Mouse (Mus musculus): ENCODE results near the gene Pip5k1b.

Pip5k1b gene

GRCm38 (mm10) chr19:24518384-24518783 lies 37.3 kb downstream of the Pip5k1b start:
- DNase-seq (ENCODE audit: low read depth, low spot score) = no peak

- DNase-seq (ENCODE audit: low read depth, low spot score) = no peak
These were observed 38.6 kb downstream of the Pip5k1b start for GRCm38 (mm10) chr19:24517057-24517456.

GRCm38 (mm10) chr19:24515941-24516340 lies 39.7 kb downstream of the Pip5k1b start:
- DNase-seq (ENCODE audit: low read depth, low spot score) = no peak

GRCm38 (mm10) chr19:24514661-24515642 lies 40.7 kb downstream of the Pip5k1b start:
- no peak for DNase-seq (ENCODE audit: low read depth, low spot score)

- no peak for DNase-seq (ENCODE audit: low read depth, low spot score)
These were observed 42.4 kb downstream of the Pip5k1b start for GRCm38 (mm10) chr19:24513105-24513843.

- no peak for DNase-seq (ENCODE audit: low read depth, low spot score)
These were observed 43.7 kb downstream of the Pip5k1b start for GRCm38 (mm10) chr19:24511939-24512338.

GRCm38 (mm10) chr19:24509391-24509790 lies 46.3 kb downstream of the Pip5k1b start:
- DNase-seq (ENCODE audit: low read depth, low spot score) = no peak

- DNase-seq (ENCODE audit: low read depth, low spot score) = no peak
These were observed 47.4 kb downstream of the Pip5k1b start for GRCm38 (mm10) chr19:24508087-24508767.

- no peak for DNase-seq (ENCODE audit: low read depth, low spot score)
These were observed 52.8 kb downstream of the Pip5k1b start for GRCm38 (mm10) chr19:24502736-24503421.

GRCm38 (mm10) chr19:24501525-24501924 lies 54.1 kb downstream of the Pip5k1b start:
- no peak for DNase-seq (ENCODE audit: low read depth, low spot score)

GRCm38 (mm10) chr19:24500431-24500830 lies 55.2 kb downstream of the Pip5k1b start:
- no peak for DNase-seq (ENCODE audit: low read depth, low spot score)

- DNase-seq (ENCODE audit: low read depth, low spot score) = no peak
These were observed 56.4 kb downstream of the Pip5k1b start for GRCm38 (mm10) chr19:24499291-24499690.

GRCm38 (mm10) chr19:24493887-24494286 lies 61.8 kb downstream of the Pip5k1b start:
- no peak for DNase-seq (ENCODE audit: low read depth, low spot score)

- DNase-seq (ENCODE audit: low read depth, low spot score) = peak; percentile 78
These were observed 63.8 kb downstream of the Pip5k1b start for GRCm38 (mm10) chr19:24491824-24492223.

GRCm38 (mm10) chr19:24490275-24490674 lies 65.4 kb downstream of the Pip5k1b start:
- no peak for DNase-seq (ENCODE audit: low read depth, low spot score)

GRCm38 (mm10) chr19:24486433-24487296 lies 69.0 kb downstream of the Pip5k1b start:
- no peak for DNase-seq (ENCODE audit: low read depth, low spot score)

- no peak for DNase-seq (ENCODE audit: low read depth, low spot score)
These were observed 71.0 kb downstream of the Pip5k1b start for GRCm38 (mm10) chr19:24484612-24485194.

GRCm38 (mm10) chr19:24480916-24481315 lies 74.8 kb downstream of the Pip5k1b start:
- no peak for DNase-seq (ENCODE audit: low read depth, low spot score)

GRCm38 (mm10) chr19:24476929-24477882 lies 78.5 kb downstream of the Pip5k1b start, which contains the start of gene Fam122a:
Gene Fam122a, minus strand, starts transcription at chr19:24477356.
- DNase-seq (ENCODE audit: low read depth, low spot score) = peak; percentile 92
